Mouse (Mus musculus): Measurements from ENCODE around the gene Gm8994.

Gene Gm8994

GRCm38 (mm10) chr6:136363313-136363712 lies 36.0 kb downstream of the Gm8994 start:
- no peak for DNase-seq (ENCODE audit: low spot score)

- no peak for DNase-seq (ENCODE audit: low spot score)
Observed at GRCm38 (mm10) chr6:136364008-136364407, 36.7 kb downstream of the Gm8994 start.

- DNase-seq (ENCODE audit: low spot score): no peak
Observed at GRCm38 (mm10) chr6:136364430-136365098, 37.2 kb downstream of the Gm8994 start.

GRCm38 (mm10) chr6:136376097-136376496 lies 48.8 kb downstream of the Gm8994 start:
- no peak for DNase-seq (ENCODE audit: low spot score)

Measured in spleen, adult 12 weeks (tissue).